Mouse (Mus musculus) skeletal muscle tissue, adult 2 months (tissue): ENCODE results near the gene Gm10135.
A peak's percentile ranks its signal among the peaks of the same experiment; 100 is the strongest.
"Not testable (repeated sequence)": the region's sequence is repeated elsewhere in the genome, so short reads cannot be mapped to it uniquely, and the experiment has no call there.

Experiments used
- DNase-seq: peaks from one replicate; pipeline ENCODE4 v3.0.0-alpha.2; 2012; ENCODE audit warnings: low read depth, low spot score

Gene Gm10135

DNA sequence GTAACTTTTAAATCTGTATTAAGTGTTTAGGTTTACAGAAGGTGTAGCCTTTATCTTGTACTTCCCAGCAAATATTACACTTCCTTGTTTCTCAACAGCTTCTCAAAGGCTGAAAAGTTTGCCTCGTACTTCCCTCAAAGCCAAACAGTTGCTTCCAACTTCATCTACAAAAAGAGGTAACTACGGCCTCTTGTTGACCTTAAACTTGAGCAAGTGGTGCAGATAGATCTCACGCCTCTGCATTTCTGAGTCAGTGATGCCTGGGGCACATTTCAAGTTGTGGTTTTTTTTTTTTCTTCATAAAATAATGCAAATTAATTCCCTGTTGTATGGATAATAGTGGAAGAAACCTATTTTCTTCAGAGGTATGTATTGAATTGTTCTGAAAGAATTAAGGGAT is 8.8 kb downstream of the Gm10135 start:
- DNase-seq, result no peak

- DNase-seq, result no peak
These were observed 14.4 kb downstream of the Gm10135 start for GRCm38 (mm10) chr5:72960096-72960495.

GRCm38 (mm10) chr5:72957281-72957680 is 17.2 kb downstream of the Gm10135 start:
- DNase-seq, result no peak

DNA sequence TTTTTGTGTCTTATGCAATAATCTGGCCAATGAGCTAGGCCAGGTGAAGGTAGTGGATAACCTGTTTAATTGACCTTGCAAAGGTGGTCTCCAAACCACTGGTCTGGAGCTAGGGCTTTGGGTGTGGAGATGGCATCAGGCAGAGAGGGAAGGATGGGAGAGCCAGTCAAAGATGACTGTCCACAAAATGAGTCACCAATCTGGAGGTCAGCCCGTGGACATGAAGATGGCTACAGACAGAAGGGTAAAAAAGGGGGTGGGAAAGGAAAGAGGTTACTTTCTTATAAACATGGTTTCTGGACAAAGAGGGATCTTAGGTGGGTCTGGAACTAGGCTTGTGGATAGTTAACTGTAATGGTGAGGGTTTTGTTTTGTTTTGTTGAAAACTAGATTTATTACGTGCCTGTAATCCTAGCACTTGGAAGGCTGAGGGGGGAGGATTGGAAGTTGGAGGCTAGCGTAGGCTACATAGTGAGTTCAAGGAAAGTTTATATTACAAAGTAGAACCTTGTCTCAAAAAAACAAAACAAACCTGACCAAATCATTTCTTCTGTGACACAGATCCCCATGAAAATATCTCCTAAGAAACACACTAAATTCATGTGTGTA is 20.4 kb downstream of the Gm10135 start:
- DNase-seq, result no peak

GRCm38 (mm10) chr5:72950252-72950651 is 24.2 kb downstream of the Gm10135 start:
- no peak for DNase-seq

DNA sequence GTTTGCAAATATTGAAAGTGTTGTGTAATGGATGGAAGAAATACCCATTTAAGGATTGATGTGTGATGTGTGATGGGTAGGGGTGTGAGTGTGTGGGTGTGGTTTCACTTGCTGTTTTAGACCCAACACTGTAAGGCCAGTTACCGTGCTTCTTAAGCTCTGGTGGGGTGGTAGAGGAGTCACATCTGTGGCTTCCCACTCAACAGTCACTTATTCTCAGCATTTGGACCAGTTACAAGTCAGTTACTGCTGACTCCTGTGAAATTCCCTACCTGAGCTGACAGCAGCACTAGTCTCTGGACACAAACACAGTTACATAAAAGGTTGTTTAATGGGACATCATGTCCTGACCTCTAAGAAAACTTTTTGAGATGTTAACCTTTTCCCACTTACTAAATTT is 26.4 kb downstream of the Gm10135 start:
- peak; percentile 55 for DNase-seq

DNA sequence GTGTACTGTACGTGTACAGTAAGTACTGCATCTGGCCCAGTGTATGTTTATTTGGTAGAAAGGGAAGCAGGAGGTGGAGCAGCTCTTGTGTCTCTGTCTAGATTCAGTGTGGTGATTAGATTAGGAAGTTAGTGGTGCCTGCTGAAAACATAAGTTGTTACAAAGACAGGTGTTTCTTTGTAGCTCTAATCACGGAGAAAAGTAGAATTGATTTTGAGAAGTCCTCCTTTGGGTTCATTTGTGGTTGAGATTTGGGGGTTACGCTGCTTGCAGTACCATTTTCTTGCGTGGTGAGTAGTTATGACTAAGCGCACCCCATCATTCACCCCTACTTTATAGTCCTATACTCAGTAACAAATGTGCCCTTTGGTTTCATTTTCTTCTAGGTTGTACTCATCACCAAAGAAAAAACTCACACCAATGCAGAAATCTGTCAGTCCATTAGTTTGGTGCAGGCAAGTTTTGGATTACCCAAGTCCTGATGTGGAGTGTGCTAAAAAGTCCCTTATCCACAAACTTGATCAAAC is 33.5 kb downstream of the Gm10135 start:
- DNase-seq, result no peak

- no peak for DNase-seq
These were observed 35.2 kb downstream of the Gm10135 start for GRCm38 (mm10) chr5:72939311-72939710.

- not testable (repeated sequence) for DNase-seq
These were observed 36.1 kb downstream of the Gm10135 start for GRCm38 (mm10) chr5:72938421-72938820.

GRCm38 (mm10) chr5:72933026-72933675 is 41.4 kb downstream of the Gm10135 start:
- DNase-seq, result no peak

DNA sequence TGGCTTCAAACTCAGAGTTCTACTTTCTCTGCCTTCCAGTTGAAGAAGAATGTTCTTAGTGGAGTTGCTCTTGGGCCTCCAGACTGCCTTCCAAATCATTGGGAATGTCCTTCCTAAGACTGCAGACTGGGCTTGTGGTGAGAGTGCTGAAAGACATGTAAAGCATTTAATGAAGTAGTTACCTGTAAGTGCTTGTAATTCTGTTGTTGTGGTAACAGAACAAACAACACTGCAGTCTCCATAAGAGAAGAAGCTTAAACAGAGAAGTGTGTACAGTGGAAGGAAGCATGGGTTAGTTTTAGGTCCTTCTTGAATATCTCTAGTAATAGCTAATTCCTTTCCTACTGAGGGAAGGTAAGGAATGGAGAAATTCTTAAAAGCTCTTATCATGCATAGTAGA is 47.4 kb downstream of the Gm10135 start:
- DNase-seq, result no peak

GRCm38 (mm10) chr5:72922796-72923195 is 51.7 kb downstream of the Gm10135 start:
- DNase-seq, result no peak

DNA sequence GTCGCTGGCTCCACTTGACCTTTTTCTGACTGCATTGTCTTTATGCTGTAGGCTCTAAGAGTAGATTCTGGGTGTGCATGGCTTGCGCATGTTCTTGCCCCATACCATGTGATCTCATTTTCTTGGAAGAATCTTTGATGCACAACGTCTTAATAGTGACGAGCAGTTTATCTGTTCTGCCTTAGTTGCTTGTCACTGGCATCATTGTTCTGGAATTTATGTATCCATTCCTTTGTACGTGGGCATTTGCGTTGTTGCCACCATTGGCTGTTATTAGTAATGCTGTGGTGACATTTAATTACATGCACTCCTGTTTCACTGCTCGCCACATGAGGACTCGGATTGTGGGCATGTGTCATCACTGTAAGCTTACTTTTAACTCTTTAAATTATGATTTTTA is 53.3 kb downstream of the Gm10135 start:
- no peak for DNase-seq

DNA sequence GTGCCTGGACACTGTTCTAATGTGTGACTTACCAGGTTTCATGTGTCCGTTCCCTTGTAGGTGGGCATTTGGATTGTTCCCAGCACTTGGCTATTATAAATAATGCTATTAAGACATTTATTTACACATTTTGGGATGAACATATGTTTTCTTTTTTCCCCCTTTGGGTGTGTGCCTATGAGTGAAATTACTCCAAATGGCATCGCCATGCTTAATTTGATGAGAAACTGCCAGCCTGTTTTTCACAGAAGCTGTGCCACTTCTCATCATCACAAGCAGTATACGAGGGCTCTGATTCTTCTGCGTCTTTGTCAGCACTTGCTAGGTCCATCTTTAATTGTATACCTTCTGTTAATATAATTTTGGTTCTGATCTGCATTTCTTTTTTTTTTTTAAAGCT is 54.1 kb downstream of the Gm10135 start:
- no peak for DNase-seq

DNA sequence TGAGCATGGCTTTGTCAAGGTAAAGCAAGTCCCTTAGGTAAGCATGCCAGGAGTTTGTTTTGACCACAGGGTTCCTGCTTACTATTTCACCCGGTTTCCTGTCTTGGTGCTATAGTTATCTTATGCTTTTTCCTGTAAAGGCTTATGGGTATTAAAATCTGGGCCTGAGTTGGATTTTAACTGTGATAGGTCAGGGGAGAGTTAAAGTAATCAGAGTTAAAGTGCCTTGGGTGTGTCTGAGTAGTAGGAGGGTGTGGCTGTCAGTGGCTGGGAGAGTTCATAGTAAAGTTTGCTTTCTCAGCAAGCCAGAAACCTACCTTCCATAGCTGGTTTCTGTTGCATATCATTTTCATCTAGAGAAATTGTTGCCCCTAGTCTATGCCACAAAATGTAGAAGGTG is 57.7 kb downstream of the Gm10135 start:
- DNase-seq, result no peak

- DNase-seq, result no peak
These were observed 58.5 kb downstream of the Gm10135 start for GRCm38 (mm10) chr5:72916048-72916447.
